Mouse (Mus musculus) gastrocnemius, adult 18-20 months (tissue): ENCODE data around the gene Depp1. TPM values are rescaled to one million over a fixed set of nuclear protein-coding genes. Genes with fewer than 3 reads are reported as not detected.
A peak's percentile ranks its signal among the peaks of the same experiment; 100 is the strongest.
"Not testable (repeated sequence)": the region's sequence is repeated elsewhere in the genome, so short reads cannot be mapped to it uniquely, and the experiment has no call there.

Source experiments
- DNase-seq: peaks from one replicate; pipeline ENCODE4 v3.0.0; 2021; ENCODE audit warnings: low spot score
- long read RNA-seq, 2 experiments: library from polyadenylated mRNA; stranded (forward); transcript quantifications; one replicate each; pipeline ENCODE4 v2.0.0; 2021
- total RNA-seq, 2 experiments: library from RNA; stranded (reverse); gene quantifications; 2 replicates each; pipeline ENCODE4 v1.2.3; 2021

Gene Depp1
- total RNA-seq = 10 to 100 TPM; 10.7 to 17.4 TPM
- long read RNA-seq, experiment 1, transcript Depp1-201 (2 exons, 1,339 nt) = major isoform, 16 of 20 reads
- long read RNA-seq, experiment 1, partial matches to known transcripts = 0 of 20 reads
- long read RNA-seq, experiment 1, other reads (novel, unspliced or antisense) = 1 of 20 reads
- long read RNA-seq, experiment 2, partial matches to known transcripts = 0 of 2 reads
- long read RNA-seq, experiment 2, other reads (novel, unspliced or antisense) = 0 of 2 reads

DNA sequence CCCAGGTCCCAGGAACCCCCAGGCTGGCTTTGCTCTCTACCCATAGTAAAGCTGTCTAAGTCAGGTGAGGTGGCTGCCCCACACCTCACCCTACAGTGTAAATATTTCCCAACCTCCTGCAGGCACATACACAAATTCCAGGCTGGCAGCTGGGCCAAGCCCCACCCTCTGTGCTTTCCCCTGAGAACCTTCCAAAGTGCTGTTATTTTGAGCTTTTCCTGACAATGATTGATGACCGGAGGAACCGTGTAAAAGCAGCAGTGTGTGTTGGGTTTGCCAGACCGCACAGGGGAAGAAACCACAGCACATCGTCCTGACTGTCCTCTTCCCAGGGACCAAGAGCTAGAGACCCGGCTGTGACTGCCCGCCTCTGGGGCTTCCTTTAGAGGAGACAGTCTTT, at the start of gene Depp1:
TSS of gene Depp1 (plus strand) at position 204 of the 400 bp plus-strand sequence.
- peak; percentile 81 for DNase-seq

DNA sequence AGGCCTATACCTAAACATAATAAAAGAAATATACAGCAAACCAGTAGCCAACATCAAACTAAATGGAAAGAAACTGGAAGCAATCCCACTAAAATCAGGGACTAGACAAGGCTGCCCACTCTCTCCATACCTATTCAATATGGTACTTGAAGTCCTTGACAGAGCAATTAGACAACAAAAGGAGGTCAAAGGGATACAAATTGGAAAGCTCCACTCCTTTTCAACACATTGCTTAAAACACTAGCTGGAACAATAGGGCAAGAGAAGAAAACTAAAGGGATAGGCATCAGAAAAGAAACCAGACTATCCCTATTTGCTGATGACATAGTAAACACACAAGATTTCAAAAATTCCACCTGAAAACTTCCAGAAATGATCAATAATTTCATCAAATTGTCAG, 49.4 kb upstream of the Depp1 start:
- not testable (repeated sequence) for DNase-seq

DNA sequence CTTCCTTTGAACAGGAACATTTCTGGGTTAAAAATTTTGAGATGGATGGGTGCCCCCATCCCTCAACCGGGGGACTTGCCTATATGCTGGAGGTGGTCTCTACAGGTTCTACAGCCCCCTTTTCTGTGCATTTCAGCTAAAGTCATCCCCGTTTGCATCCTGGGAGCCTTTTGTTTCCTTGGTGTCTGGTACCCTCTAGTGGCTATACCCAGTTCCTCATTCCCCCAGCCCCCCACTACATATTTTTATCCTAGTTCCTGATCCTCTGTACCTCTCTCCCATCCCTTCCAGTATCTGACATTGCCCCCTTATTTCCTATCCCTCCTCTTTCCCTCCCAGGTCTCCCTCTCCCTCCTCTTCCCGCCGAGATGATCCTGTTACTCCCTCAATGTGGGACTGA, 43.2 kb upstream of the Depp1 start:
- DNase-seq = no peak

DNA sequence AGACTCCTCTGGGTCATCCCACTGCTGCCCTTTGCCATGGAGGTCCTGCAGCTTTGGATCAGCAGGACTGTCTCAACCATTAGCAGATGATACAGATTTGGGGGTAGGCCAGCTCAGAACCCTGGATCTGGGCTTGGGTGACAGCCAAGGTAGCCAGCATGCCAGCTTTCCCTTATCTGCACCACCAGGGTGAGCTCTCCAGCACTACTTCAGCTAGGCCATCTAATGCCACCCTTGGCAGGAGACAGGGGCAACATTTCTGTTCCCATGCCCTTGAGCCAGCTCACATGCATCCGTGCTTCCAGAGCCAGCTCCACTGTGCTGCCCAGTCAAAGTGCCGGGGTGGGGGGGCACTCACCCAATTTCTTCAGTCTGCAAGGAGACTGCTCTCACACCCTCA, 34.7 kb upstream of the Depp1 start:
- no peak for DNase-seq

DNA sequence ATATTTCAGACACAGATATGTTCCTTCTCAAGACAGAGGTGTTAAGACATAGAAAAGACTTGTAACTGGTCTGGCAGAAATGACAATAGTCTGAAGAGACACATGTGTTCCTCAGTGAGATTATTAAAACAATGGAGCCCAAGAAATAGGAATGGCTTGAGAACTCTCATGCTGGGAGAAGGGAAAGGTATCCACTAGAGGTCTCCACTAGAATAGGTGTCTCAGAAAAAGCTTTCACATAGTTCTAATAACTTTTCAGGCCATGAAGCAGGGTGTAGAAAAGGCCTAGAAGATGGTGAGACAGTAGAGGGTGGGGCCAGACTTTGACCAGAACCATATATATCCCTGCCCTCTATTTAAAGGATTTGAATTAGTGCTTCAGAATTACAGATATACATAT, 32.3 kb upstream of the Depp1 start:
- no peak for DNase-seq

DNA sequence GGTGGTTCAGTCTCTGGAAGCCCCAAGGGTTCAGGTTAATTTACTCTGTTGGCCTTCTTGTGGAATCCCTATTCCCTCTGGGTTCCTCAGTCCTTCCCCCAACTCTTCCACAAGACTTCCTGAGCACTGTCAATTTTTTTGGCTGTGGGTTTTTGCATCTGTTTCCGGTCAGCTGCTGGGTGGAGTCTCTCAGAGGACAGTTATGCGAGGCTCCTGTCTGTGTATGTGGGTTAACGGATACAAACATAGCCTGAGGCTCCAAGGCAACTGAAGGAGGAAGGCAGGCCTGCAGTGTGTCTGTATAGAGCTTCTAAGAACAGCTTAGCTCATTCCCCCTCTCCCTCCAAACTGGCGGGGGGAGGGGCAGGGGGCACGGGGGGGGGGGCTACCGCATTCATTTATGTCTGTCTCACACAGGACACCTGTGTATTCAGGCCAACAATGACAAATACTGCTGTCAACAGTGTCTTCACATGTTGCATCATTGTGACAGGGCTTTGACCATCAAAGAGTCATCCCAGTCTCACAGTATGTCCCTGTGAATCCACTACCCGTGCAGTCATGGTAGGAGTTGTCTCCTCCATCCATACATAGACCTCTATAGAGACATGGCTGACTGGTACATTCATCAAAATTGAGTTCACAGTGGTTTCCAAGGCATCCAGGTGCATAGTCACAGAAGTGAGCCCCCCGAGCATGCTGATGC, 28.9 kb upstream of the Depp1 start:
- DNase-seq = no peak

DNA sequence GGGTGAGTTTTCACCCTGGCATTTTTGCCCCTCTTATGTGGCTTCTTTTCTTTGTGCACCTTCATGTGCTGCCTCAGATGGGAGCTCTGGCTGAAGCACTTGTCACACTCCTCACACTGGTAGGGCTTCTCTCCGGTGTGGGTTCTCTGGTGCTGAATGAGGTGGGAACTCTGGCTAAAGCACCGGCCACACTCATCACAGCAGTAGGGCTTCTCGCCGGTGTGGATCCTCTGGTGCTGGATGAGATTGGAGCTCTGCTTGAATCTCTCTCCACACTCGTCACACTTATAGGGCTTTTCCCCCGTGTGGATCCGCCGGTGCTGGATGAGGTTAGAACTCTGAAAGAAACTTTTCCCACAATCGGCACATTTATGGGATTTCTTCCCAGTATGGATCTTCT, 24.0 kb upstream of the Depp1 start:
- not testable (repeated sequence) for DNase-seq

DNA sequence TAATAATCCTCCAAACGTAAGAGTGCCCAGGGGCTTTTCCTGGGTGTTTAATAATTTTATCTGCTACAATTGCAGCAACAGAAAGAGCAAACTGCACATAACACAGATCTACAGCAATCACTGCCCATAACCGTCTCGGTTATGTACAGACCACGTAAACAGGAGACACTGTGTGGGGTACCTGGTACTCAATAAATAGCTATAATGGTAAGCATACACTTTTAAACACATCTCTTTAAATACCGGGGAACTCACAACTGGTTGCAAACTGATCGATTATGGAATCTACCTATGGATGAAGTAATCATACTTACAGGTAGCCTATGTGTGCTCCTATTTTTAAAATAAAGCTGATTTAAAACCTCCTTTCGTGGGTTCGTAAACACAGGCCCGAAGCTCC, 22.3 kb upstream of the Depp1 start:
- DNase-seq = no peak

DNA sequence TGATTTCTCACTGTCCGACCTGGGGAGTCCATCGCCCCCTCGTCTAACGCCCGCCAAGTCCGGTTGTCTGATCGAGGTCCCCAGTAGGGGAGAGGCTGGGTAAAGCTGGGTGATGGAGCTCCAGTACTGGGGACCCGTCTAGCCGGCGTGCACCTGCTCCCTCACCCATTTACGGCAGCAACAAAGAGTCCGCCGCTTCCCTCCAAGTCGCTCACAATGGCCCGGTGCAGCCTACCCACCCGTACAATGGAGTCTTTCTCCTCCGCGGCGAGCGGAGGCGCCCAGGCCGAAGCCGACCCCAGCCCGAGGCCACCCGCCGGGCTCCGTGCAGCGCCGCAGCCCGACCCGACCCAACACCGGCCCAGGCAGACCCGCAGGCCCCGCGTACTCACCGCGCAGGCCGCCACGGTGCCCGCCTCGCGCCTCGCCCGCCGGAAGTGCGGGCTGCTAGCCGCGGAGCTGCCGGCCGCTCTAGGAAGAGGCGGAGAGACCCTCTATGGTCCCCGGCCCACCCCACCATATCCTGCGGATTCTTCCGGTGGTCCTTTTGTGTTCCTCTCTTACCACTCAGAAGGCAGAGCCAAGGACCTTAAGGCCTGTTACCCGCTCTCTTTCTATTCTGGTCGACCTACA, 21.8 kb upstream of the Depp1 start, which contains the start of gene Zfp422:
TSS of gene Zfp422 (minus strand) at position 461 of the 633 bp plus-strand sequence.
- peak; percentile 43 for DNase-seq

DNA sequence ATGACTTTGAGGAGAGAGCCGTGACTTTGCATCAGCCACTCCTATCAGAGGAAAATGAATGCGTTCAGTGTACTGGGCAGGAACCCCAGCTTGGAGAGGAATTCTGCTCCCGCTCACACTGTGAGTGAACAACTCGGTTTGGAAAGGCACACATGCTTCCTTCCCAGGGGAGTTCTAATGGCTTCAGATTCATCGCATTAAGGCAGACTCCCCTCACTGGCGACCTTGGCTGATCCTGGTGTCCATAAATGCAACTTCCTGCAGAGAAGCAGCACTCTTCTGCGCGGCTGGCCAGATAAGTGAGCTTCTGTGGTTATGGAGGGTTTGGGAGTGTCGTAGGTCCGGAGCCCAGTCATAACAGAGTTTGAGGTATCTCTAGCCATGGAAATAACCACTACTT, 20.6 kb upstream of the Depp1 start:
- DNase-seq = no peak

DNA sequence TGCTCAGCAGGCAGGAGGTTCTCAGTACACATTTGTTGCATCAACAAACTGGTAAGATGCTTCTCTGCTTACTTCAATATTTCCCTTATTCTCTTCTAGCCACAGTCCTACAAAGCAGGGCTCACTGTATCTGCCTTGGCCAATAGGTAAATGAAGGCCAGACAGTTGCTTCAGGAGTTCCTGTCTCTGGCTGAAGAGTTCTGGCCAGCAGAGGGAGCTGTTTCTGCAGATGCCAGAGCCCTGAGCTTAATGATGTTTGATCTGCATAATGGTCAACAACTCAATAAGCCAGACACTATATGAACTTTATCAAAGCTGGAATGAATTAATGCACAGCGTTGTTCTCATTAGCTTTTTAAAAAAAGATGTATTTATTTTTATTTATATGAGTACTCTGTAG, 18.3 kb upstream of the Depp1 start:
- DNase-seq = peak; percentile 77

DNA sequence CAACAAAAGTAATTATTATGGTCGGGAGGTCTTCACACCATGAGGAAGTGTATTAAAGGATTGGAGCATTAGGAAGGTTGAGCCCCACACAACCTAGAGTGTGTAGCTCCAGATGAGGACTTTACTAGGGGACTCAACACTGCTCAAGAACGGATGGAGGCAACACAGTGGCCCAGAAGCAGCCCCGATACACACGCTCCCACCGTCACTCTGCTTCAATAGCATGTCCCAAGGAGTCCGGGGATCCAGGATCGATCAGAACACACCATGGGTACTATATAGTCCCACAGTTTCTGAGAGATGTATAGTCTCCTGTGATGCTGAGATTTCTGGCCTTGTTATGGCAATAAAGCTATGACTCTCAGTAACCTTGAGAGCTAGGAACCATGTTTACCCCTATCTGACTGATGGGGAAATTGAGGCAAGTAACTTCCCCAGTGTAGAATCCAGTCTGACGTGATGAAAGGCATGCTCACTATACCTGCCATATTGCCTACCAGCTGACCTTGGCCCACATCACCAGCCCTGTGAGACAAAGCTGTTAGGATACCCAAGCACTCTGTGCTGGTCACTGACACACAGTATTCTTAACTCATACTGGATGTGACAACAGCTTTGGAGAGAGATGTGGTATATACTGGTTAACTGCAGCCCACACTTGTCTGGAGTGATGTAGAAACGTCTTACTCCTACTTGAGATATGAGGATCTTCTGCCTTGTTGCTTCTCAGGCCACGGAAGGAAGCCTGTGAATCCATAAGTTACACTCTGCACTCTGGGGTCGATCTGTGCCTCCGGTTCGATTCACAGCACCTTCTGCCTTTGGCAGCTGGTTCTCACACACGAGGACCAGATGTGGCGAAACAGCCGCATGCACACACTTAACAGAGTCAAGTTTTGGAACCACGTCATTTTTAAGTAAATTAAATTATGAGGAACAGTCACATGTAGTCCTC, 16.4 kb upstream of the Depp1 start:
- no peak for DNase-seq

DNA sequence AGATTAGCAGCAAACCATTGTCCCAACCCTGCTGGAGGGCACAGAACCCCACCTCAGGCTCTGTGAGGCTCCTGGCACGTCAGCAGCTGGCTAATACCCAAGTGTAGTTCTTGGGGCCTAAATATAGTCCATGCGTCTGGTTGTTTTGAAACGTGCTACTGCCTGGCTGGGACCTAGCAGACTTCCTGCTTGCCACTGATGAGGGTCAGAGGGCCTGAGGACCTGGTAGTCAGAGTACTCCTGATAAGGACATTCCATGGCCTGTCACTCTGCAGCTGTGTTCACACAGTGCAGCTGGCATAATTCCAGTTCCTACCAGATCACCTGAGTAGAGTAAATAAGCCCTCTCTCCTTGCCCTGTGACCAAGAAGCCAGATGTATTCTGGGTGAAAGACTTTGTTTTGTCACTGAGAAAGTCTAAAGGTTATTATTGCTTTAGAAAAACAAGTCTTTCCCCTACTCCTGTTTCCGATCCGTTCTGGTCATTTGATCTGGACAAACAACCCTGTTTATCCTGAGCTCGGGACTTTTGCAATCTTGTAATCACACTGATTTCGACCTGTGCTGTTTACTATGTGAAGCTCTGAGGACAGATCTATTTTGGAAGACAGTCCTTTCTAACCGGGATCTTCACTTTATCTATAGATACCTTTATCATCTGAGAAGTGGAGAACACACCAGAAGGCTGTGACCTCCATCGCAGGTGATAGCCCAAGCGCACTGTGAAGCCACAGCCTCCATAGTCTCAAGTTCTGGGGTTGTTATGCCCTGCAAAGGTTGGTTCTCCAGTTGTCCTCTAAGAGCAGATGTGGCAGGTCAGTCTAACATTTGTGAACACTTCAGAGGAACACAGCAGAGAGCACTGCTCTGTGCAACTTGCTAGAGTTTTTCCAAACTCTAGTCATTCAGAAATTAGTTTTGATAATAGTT, 14.9 kb upstream of the Depp1 start:
- DNase-seq = peak; percentile 81

DNA sequence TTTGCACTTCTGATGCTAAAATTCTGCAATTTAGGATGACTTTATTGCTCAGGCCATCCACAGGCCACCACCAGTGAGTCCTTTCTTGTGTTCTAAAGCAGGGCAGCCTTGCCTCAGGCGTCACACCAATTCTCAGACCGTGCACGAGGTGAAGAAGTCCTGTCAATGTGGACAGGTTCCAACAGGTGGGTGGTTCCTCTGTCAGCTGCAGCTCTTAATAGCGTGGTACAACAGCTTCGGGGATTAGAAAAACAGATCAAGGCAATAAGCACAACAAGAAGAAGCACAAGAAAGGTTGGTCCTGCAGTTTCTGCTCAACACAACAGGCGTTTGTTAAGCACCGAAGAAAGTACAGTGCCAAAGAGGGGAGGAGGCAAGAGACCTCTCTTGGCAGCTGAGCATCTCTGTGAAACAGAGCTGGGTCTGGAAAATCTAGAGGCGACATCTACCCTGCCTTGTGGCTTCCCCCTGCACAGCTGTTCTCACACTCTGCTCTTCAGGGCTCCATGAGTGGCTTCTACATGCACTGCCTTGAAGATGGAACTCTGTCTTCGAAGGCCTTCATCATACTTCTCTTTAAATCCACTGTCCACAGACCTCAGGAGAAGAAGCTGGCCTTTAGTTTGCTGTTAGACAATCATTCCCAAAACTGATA, 13.7 kb upstream of the Depp1 start:
- DNase-seq = no peak

DNA sequence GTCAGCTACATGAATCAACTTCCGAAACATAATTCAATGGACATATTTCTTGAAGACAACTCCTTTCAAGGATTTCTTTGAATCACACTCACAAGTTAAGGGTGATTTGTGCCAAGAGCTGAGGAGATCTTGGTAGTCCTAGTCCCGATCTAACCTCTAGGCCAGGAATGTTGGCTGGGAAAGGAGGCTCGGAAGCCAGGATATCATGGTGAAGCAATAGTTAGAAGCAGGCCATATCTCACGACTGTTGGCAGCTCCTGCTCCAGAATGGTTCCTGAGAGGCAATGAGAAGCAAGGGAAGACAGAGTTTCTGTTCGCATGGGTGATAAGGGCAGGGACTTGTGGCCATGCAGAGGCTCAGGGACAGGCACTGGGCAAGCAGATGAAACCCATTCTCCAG, 12.9 kb upstream of the Depp1 start:
- DNase-seq = peak; percentile 61

DNA sequence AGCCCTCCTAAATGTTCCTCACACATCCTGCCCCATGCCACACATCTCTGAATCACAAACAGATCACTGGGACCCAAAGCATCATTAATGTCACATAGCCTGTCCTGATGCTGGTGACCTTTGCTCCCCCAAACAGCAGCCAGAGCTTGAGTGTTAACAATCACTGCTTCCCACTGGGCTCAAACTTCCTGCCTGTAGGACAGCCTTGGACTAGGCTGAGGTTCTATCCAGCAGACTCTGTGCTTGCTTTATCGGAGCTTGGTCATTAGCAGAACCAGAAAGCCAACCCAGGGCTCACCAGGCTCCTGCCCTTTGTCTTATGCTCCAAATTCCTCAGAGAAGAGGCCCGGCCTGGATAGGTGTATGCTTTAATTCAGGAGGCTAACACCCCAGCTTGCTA, 11.5 kb upstream of the Depp1 start:
- no peak for DNase-seq

DNA sequence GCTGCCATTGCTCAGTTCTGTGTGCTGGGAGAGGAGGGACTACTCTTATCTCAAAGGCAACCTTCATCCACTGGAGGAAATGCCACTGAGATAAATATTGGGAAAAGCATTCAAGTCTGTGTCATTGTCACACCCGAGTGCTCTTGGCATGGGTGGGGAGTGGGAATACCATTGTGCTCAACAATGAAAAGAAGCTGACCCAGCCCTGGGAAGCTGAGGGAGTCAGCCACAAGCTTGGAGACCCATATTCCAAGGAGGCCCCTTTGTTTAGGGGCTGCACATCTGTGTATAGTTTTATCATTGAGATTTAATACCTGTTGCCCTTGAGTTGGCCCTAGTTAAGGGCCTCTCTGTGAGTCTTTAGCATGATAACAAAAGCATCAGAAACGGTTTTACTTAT, 10.7 kb upstream of the Depp1 start:
- no peak for DNase-seq

DNA sequence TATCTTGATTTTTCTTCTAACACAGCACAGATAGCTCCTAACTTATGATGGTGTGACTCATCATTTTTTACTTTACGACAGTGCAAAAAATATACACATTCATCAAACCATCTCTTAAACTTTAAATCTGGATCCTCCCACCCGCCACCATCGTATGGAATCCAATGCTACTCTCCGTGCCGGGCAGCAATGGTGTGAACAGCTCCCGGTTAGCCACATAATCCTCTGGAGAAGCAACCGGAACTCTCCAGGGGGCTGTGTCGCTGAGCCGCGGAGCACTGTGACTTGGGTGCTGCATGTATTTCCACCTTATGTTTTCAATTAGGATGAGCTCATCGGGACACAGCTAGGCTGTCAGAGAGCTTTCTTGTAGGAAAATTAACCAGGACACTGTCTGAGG, 7.5 kb upstream of the Depp1 start:
- DNase-seq = no peak

DNA sequence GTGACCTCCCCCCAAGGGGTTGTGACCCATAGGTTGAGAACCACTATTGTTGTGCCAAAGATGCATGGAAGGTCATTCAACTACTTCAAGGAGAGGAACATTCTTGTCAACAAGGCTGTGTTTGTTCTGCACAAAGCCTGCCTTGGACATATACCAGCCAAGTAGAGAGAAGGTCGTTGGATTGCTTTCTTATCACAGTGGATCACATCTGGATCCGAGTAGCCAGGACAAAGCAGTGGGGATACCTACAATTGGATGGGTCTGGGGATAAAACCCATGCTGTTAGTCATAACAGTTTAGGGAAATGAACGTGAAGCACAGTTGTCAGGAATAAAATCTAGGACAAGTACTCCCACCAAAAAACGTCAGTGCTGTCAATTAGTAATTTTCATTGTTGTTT, 6.5 kb upstream of the Depp1 start:
- no peak for DNase-seq

DNA sequence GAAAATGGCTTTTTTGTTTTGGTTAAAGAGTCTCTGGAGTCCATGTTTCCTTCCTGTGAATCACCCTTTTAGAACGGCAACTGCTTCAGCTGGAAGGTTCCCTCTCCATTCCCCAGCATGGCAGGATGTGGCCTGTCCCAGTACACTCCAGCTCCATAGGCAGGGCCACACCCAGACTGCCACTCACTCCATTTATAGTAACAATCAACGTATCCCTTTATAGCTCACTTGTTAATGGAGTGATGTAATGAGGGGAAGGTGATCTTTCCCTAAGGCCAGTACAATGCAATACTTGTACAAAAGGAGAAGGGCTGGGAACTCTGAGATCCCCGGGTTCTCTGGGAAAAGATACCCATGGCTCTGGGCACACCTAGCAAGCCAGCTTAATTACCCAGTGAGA, 6.1 kb upstream of the Depp1 start:
- no peak for DNase-seq
